Mouse (Mus musculus): ENCODE results near the gene Cuzd1.
A peak's percentile ranks its signal among the peaks of the same experiment; 100 is the strongest.

Cuzd1 gene

DNA sequence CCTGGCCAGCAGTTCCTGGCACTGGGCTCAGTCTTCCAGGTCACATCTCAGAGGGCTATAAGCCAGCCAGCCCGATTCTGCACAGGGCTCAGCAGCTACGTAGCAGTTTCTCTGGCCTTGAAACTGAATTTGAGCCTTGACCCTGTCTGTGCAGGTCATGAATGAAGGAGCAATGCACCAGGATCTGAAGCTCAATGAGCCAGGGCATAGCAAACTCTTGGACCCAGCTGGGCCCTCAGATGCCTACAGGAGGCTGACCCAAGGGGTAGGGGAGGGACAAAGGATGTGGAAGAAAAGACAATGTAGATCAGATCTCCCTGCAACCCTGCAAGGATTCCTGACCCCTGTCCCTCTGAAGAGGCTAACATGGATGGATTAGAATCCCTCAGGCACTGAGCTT is at the start of gene Cuzd1:
Gene Cuzd1 (minus strand): TSS at position 101 of the 400 bp plus-strand sequence.
- DNase-seq (ENCODE audit: low spot score) = no peak

DNA sequence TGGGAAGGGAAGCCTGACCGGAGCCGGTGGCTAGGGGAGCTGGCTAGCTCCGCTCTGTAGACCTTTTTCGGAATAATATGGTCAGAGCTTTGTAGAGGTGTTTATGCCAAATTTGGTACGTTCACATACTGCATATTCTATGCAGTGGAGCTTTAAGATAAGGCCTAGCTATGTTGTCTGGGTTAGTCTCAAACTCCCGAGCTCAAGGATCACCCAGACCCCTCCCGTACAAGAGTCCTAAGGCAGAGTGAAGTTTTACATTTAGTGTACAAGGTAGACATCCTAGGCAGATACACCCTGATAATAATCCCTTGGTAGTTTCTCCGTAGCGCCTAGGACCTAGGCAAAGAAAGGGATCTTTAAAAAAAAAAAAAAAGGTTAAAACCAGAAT is 49.4 kb upstream of the Cuzd1 start:
- DNase-seq (ENCODE audit: low spot score) = no peak

- DNase-seq (ENCODE audit: low spot score) = peak; percentile 89
These were observed 48.8 kb upstream of the Cuzd1 start, which contains the start of gene Pstk for GRCm38 (mm10) chr7:131370648-131371469. Gene Pstk, plus strand, starts transcription at chr7:131371141.

GRCm38 (mm10) chr7:131364131-131364530 is 42.0 kb upstream of the Cuzd1 start:
- DNase-seq (ENCODE audit: low spot score) = no peak

DNA sequence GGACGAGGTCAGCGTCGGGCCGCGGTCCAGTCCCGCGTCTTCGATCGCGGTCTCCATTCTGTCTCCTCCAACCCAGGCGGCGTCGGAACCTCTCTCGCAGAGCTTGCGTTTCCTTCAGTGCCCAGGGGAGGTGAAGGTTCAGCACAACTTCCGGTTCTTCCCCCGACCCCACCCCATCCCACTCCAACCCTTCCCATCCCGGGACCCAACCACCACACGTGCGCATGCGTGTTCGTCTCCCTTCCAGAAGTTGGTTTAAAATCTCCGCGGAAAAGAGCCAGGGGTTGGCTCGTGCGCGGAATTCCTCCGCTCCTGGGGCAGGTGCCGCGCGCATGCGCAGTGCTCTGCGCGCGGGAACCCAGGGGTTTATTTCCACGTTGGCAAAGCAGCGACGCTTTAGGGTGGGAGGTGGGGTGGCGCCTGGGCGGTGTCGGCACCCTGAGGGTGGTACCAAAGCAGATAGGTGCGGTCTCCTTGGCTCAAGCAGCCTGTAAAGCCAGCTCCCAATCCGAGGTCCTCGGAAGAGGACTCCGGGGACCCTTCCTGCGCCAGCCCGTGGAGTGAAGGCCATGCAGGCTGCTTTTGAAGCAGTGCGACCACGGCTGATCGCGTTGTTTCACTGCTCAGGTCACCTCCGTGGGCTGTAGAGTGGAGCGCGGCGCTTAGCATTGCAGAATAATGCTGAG is 40.7 kb upstream of the Cuzd1 start, which contains the start of gene 2310057M21Rik:
Gene 2310057M21Rik (minus strand): TSS at position 145 of the 686 bp plus-strand sequence.
- DNase-seq (ENCODE audit: low spot score) = peak; percentile 97

DNA sequence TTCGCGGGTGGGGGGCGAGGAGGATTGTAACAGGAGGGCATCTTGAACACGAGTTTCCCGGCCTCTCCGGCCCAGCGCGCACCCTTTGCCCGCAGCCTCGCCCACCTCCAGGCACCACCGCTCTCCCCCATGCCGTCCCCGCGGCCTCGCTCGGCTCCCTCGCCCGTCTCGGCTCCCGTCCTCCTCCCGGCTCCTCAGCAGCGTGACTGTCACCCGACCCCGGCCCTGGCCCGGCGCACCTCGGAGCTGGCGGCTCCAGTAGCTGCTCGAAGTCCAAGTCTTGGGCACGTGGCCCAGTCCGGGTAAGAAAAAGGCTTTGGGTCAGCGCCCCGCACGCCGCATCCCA is 40.1 kb upstream of the Cuzd1 start:
- DNase-seq (ENCODE audit: low spot score) = no peak

DNA sequence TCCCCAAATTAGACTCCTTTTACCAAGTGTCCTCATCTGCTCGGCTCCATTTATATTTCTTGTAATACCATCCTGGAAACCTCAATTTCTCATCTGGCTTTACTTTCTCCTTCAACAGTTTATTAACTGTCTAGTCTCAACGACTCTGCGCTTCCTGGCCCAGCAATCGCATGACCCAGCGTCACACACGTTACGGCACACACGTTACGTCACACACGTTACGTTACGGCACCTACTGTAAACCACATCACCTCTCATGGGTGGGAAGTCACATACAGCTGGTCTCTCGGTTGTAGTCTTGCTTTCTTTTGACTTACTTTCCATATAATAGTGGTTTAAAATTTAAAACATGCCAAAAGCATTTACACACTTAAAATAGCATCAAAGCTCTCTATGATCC is 34.0 kb upstream of the Cuzd1 start:
- no peak for DNase-seq (ENCODE audit: low spot score)

- no peak for DNase-seq (ENCODE audit: low spot score)
These were observed 23.9 kb upstream of the Cuzd1 start for GRCm38 (mm10) chr7:131345856-131346541.

GRCm38 (mm10) chr7:131337502-131338068 is 15.5 kb upstream of the Cuzd1 start:
- no peak for DNase-seq (ENCODE audit: low spot score)

GRCm38 (mm10) chr7:131333564-131333963 is 11.5 kb upstream of the Cuzd1 start, which contains the start of gene Fam24a:
Gene Fam24a, plus strand, starts transcription at chr7:131333864.
- no peak for DNase-seq (ENCODE audit: low spot score)

DNA sequence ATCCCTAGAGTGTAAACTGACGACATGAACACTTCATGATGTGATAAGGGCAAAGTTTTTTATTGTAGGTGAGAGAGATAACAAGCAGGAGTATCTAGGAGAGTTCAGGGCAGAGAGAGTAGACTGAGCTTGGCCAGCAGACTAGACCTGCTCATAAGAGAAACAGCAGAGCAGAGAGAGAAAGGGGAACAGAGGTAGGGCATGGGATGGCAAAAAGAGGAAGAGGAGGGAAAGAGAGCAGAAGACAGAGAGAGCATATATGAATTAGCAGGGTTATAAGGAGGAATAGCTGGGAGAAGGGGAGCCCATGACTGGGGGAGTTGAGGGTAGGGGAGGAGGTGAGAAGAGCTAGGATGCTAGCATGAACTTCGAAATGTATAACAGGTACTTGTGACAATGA is 9.6 kb upstream of the Cuzd1 start:
- no peak for DNase-seq (ENCODE audit: low spot score)

DNA sequence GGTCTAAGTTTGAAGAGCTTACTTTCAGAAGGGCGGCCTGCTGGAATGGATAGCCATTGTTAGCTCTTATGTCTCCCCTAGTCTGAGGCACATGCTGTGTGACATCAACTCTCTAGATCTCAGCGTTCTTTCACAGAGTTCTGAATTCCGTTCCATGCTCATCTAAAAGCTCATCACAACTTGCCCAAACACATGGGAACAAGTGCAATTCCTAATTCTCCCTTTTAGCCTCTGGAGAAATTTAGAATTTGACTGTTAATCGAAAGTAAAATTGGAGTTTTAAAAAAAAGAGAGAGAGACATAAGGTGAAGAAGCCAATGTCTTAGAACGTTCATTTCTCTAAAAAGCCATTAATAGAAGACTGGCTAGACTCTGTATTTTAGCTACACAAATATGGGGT is 7.3 kb upstream of the Cuzd1 start, which contains the start of gene Fam24b:
Gene Fam24b (minus strand): TSS at position 101 of the 400 bp plus-strand sequence.
- no peak for DNase-seq (ENCODE audit: low spot score)

GRCm38 (mm10) chr7:131327054-131327453 is 5.0 kb upstream of the Cuzd1 start:
- DNase-seq (ENCODE audit: low spot score) = no peak

GRCm38 (mm10) chr7:131318340-131318739 is 3.8 kb downstream of the Cuzd1 start:
- no peak for DNase-seq (ENCODE audit: low spot score)

DNA sequence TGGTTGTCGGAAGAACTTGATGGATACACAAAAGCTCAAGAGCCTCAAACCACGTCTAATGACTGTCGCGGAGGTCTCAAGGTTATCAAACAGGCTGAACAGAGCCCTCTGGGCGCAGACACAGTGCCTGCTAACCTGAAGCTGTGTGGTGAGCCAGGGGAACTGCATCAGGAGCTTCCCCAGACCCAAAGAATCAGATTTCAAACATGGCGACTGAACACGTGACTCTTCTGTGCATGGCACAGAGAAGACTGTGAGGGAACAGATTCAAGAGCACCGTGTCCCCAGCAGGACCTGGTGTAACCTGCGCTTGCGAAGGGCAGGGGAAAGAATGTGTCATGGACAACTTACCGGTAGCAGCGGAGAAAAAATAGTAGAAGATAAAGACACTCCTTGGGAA is 4.5 kb downstream of the Cuzd1 start:
- DNase-seq (ENCODE audit: low spot score) = no peak

- DNase-seq (ENCODE audit: low spot score) = no peak
These were observed 7.6 kb downstream of the Cuzd1 start for GRCm38 (mm10) chr7:131314493-131314892.

DNA sequence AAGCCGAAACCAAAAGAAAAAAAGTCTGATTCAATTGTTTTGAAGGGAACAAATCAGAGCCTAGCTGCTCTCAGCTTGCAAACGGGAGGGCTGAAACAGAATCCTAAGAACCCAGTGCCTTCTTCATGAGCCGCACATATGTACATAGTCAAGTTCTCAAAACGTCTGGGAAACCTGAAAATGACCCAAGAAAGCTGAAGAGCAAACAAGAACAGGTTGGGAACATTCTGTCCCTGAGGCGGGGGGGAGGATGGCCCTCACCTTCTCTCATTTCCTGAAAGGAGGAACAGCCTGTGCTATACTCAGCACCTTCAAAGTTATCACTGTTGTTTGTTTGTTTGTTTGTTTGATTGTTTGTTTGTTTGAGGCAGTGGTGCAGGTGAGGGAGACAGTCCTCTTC is 15.4 kb downstream of the Cuzd1 start:
- DNase-seq (ENCODE audit: low spot score) = no peak

GRCm38 (mm10) chr7:131303340-131303739 is 18.8 kb downstream of the Cuzd1 start:
- no peak for DNase-seq (ENCODE audit: low spot score)

GRCm38 (mm10) chr7:131297151-131297550 is 24.9 kb downstream of the Cuzd1 start:
- no peak for DNase-seq (ENCODE audit: low spot score)

GRCm38 (mm10) chr7:131265851-131266250 is 56.2 kb downstream of the Cuzd1 start:
- no peak for DNase-seq (ENCODE audit: low spot score)

GRCm38 (mm10) chr7:131264251-131264650 is 57.8 kb downstream of the Cuzd1 start:
- no peak for DNase-seq (ENCODE audit: low spot score)

DNA sequence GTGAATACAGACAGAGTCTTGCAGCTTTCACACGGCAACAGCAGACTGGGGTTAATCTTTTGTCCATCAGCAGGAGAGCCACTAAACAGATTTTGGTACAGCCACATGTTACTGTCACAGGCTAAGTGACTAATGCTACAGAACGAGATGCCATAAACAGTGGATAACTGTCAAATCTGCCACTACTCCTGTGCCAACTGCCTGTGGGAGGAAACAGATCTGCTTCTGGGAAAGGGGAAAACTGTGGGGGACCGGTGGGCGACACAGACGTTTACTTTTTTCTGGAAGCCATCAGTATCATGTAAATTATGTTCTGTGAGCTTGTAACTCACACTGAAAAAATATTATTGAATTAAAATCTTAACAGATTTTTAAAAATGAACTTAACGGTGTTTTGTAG is 61.1 kb downstream of the Cuzd1 start:
- DNase-seq (ENCODE audit: low spot score) = no peak
